Comparison of ENCODE assay signal across 8 mouse cellular contexts in the genomic region with DNA sequence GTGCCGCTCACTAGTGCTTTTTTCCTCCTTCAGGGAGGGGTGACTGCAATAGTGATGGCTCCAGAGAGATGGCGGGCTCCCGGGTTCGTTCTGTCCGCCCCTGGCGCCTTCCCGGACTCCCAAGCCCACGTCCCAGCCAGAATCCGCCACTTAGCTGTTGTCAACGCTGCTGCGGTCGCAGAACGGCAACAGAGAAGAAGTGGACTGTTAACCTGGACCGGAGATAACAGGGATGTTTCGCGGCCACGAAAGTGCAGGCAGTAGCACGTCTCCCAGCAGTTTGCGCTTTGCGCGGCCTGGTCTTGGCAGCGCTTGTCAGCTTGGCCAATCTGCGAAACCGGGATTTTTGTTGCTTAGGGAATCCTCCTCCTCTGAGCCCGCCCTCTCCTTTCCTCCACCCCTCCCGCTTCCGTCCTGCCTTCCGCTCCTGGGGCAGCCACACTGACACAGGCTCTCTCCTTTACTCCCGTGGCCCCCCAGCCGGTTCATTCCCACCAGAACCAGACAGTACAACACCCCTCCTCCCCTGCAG. TPM values are rescaled to one million over a fixed set of nuclear protein-coding genes. Genes with fewer than 3 reads are reported as not detected.
A peak's percentile ranks its signal among the peaks of the same experiment; 100 is the strongest.
DNase-seq lines count a peak whose midpoint lies in the region; ATAC-seq lines count a peak whose summit lies in the region.

A gene (minus strand): TSS at position 322 of the 532 bp plus-strand sequence.

- peak; percentile 86 for DNase-seq in embryo, embryonic 10.5 days (ENCODE audit: low spot score)
- peak; percentile 76 for DNase-seq in gastrocnemius, postnatal 25 days
- DNase-seq in left cerebral cortex, adult 9 months (ENCODE audit: low spot score in 2 of 2) = peak; percentile 30 to 60
- DNase-seq in right cerebral cortex, postnatal 25 days = peak; percentile 58

- peak within 1 kb of the TSS; percentile 71 for H3K4me3 ChIP-seq in erythroblast, embryonic 14.5 days (replicated peaks)

- peaks cover 25% of the 10 kb centered on the region for H3K27me3 ChIP-seq in erythroblast, embryonic 14.5 days (ENCODE audit: control insufficient read depth)

- H3K9me3 ChIP-seq in erythroblast, embryonic 14.5 days (ENCODE audit: control insufficient read depth, low read length) = peaks cover 3% of the 10 kb centered on the region; the same call in 1 of the 2 replicates

- no peaks in the 10 kb centered on the region for H3K36me3 ChIP-seq in erythroblast, embryonic 14.5 days (ENCODE audit: control insufficient read depth)

- H3K4me1 ChIP-seq in erythroblast, embryonic 14.5 days (ENCODE audit: control insufficient read depth) = peaks cover 14% of the 10 kb centered on the region

- no peak; the same call in 1 of the 2 replicates for ATAC-seq in erythroblast, adult 5-6 weeks (replicated peaks; ENCODE audit: low FRiP score, poor library complexity, severe bottlenecking)
- peak; percentile 63 for ATAC-seq in inflammation-experienced regulatory T-cells, adult 6 months
- peak; percentile 75 for ATAC-seq in megakaryocyte, adult 5-6 weeks (ENCODE audit: poor library complexity, severe bottlenecking)

RNA-seq across cellular contexts. Expression of the gene that starts here (rescaled TPM):
- polyA plus RNA-seq in erythroblast, embryonic 14.5 days (2012) = not detected in 2 replicates
- total RNA-seq in erythroblast, adult 5-6 weeks (2015; ENCODE audit: low replicate concordance) = not detected in 2 replicates
- total RNA-seq in erythroblast, adult 5-6 weeks (2017; ENCODE audit: low replicate concordance) = 0.17 TPM in 1 of 2 replicates, not detected in the other
- total RNA-seq in gastrocnemius, postnatal 25 days (2021) = under 1 TPM; 0.67 to 0.83 TPM
- polyA plus RNA-seq in inflammation-experienced regulatory T-cells, adult 6 months (2017; shearing (Covaris generic)) = under 1 TPM; 0.44 to 0.73 (median 0.61) TPM
- 0.07 and 0.52 TPM in 2 replicates for total RNA-seq in megakaryocyte, adult 5-6 weeks (2015)
- total RNA-seq in megakaryocyte, adult 5-6 weeks (2017) = 0.20 and 0.62 TPM in 2 replicates

Comparison
In these comparisons a context has a peak if more than half of its experiments do, and no peak if none do; other contexts are left out.
1. Peak in DNase-seq in gastrocnemius, postnatal 25 days; RNA of the gene not detected or under 1 TPM.
2. Peak in ATAC-seq in inflammation-experienced regulatory T-cells, adult 6 months; RNA of the gene not detected or under 1 TPM.
3. Peak in ATAC-seq in megakaryocyte, adult 5-6 weeks; RNA of the gene not detected or under 1 TPM.